Mouse (Mus musculus) ES-E14 (cell line): ENCODE data around the gene Smyd3. TPM values are rescaled to one million over a fixed set of nuclear protein-coding genes. Genes with fewer than 3 reads are reported as not detected.
A peak's percentile ranks its signal among the peaks of the same experiment; 100 is the strongest.

ENCODE experiments used
- DNase-seq: peaks from one replicate; pipeline ENCODE4 v3.0.0-alpha.2; 2013; ENCODE audit warnings: low read depth, low spot score
- H3K27ac ChIP-seq: 2 replicates; pipeline ENCODE4 v1.5.1; 2012; ENCODE audit warnings: low read depth, mild to moderate bottlenecking, low read length, moderate library complexity, mixed read lengths; ENCODE audit not compliant: poor library complexity, insufficient read depth, severe bottlenecking
- H3K36me3 ChIP-seq: 2 replicates; pipeline ENCODE4 v1.6.1; 2012; ENCODE audit warnings: mild to moderate bottlenecking, low read length, moderate library complexity, mixed read lengths; ENCODE audit not compliant: control insufficient read depth, poor library complexity, insufficient read depth, severe bottlenecking
- H3K4me1 ChIP-seq, 2 experiments: fragments of 150-350 bp in 1 of 2; sonication (generic) in 1 of 2; 2 replicates each; pipeline ENCODE4 v1.6.1; 2012; ENCODE audit warnings: low read length in 2 of 2, mild to moderate bottlenecking in 1 of 2, mixed read lengths in 1 of 2; ENCODE audit not compliant: control insufficient read depth in 2 of 2, insufficient read depth in 2 of 2, poor library complexity in 1 of 2
- H3K4me3 ChIP-seq, 2 experiments: fragments of 150-350 bp in 1 of 2; sonication (generic) in 1 of 2; 2 replicates each; pipeline ENCODE4 v1.5.1; 2012; ENCODE audit warnings: low read length in 2 of 2, low read depth in 1 of 2, mild to moderate bottlenecking in 1 of 2, mixed read lengths in 1 of 2; ENCODE audit not compliant: insufficient read depth in 1 of 2, poor library complexity in 1 of 2, severe bottlenecking in 1 of 2
- H3K9ac ChIP-seq: 2 replicates; pipeline ENCODE4 v1.6.1; 2012; ENCODE audit warnings: low read depth, mild to moderate bottlenecking, low read length, mixed read lengths; ENCODE audit not compliant: poor library complexity, insufficient read depth, severe bottlenecking
- H3K9me3 ChIP-seq: fragments of 150-350 bp; sonication (generic); 2 replicates; pipeline ENCODE4 v1.6.1; 2012; ENCODE audit warnings: low read depth, mild to moderate bottlenecking, low read length; ENCODE audit not compliant: control insufficient read depth, insufficient read depth
- CHD2 ChIP-seq: IDR thresholded peaks from 2 replicates; pipeline ENCODE4 v1.6.1; 2014; ENCODE audit warnings: mild to moderate bottlenecking, low read depth, low read length, inconsistent platforms
- HCFC1 ChIP-seq: IDR thresholded peaks from 2 replicates; pipeline ENCODE4 v1.6.1; 2012; ENCODE audit warnings: low read length, inconsistent platforms, borderline replicate concordance; ENCODE audit not compliant: insufficient read depth
- MAFK ChIP-seq: IDR thresholded peaks from 2 replicates; pipeline ENCODE4 v1.6.1; 2014; ENCODE audit warnings: mild to moderate bottlenecking, low read depth, low read length, inconsistent platforms; ENCODE audit not compliant: insufficient read depth
- ZC3H11A ChIP-seq: IDR thresholded peaks from 2 replicates; pipeline ENCODE4 v1.6.1; 2012; ENCODE audit warnings: low read depth, mild to moderate bottlenecking, inconsistent platforms, low read length, borderline replicate concordance
- ZNF384 ChIP-seq: IDR thresholded peaks from 2 replicates; pipeline ENCODE4 v1.6.1; 2012; ENCODE audit warnings: low read depth, low read length, inconsistent platforms
- in situ Hi-C, 2 experiments: fragments of 600-800 bp; cut with MboI; formaldehyde crosslinking; loops; one replicate each; pipeline ENCODE4 v1.15.1; 2025; ENCODE audit warnings: low sequenced_read_pairs in 2 of 2, inconsistent platforms in 1 of 2; ENCODE audit not compliant: unreplicated experiment in 2 of 2
- total RNA-seq: library from RNA; depleted of rRNA; stranded (reverse); fragments of 300-350 nt; gene quantifications from 2 replicates; pipeline ENCODE4 v1.2.3, GENCODE M21; 2012

Smyd3 gene
- total RNA-seq, 1 experiment, result 18.3 TPM

- Histone ChIP-seq H3K9me3 (no peaks in the 10 kb centered on the region), H3K4me3 (no peak overlapping the region), H3K9ac (no peak overlapping the region), H3K27ac (no peak overlapping the region), H3K36me3 (no peaks in the 10 kb centered on the region), H3K4me1 (peaks cover 5 to 17% of the 10 kb centered on the region in 2 experiments; a peak in 3 of 4 replicates)
- no peak for DNase-seq
- TF ChIP-seq ZNF384 (no peak), ZC3H11A (no peak), MAFK (no peak), CHD2 (no peak), HCFC1 (no peak)
- in situ Hi-C loops, result no loop called here
These were observed 238.7 kb downstream of the Smyd3 start for GRCm38 (mm10) chr1:179279116-179279515.

- Histone ChIP-seq H3K9me3 (no peaks in the 10 kb centered on the region), H3K4me3 (no peak overlapping the region), H3K36me3 (no peaks in the 10 kb centered on the region), H3K27ac (peak overlapping the region; percentile 61; the same call in 1 of the 2 replicates), H3K4me1 (peaks cover 5 to 17% of the 10 kb centered on the region in 2 experiments; a peak in 3 of 4 replicates), H3K9ac (no peak overlapping the region)
- DNase-seq, result no peak
- in situ Hi-C loops, result no loop called here
- TF ChIP-seq ZNF384 (no peak), CHD2 (no peak), HCFC1 (no peak), ZC3H11A (no peak), MAFK (no peak)
These were observed 240.5 kb downstream of the Smyd3 start for GRCm38 (mm10) chr1:179277346-179277745.

- no peaks in the 10 kb centered on the region for H3K9me3 ChIP-seq
- no peak overlapping the region for H3K9ac ChIP-seq
- peaks cover 5 to 17% of the 10 kb centered on the region in 2 experiments; a peak in 3 of 4 replicates for H3K4me1 ChIP-seq
- no peak overlapping the region for H3K4me3 ChIP-seq
- H3K36me3 ChIP-seq, result no peaks in the 10 kb centered on the region
- peak overlapping the region; percentile 61; the same call in 1 of the 2 replicates for H3K27ac ChIP-seq
- in situ Hi-C loops, result no loop called here
- TF ChIP-seq HCFC1 (no peak), ZC3H11A (no peak), MAFK (no peak), CHD2 (no peak), ZNF384 (no peak)
- no peak for DNase-seq
These were observed 241.0 kb downstream of the Smyd3 start for GRCm38 (mm10) chr1:179276866-179277265.

DNA sequence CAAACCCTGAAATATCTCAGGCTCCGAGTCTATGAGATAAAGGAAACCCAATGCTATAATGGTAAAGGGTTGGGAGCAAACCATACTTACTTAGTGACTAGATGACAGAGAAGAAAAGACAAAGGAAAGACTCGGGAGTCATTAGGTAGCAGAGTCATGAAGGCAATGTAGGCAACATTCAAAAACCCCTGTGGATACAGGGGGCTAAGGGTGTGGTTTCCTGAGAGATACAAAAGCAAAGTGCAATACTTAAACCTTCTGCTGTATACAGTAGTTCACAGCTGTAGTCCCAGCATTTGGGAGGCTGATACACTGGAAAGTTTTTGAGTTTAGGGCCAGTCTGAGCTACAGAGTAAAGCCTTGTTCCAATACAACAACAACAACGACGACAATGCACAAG, 244.9 kb downstream of the Smyd3 start:
- Histone ChIP-seq H3K9ac (no peak overlapping the region), H3K9me3 (peaks cover 7% of the 10 kb centered on the region; the same call in 1 of the 2 replicates), H3K4me3 (no peak overlapping the region), H3K4me1 (peaks cover 3 to 12% of the 10 kb centered on the region in 2 experiments; a peak in 3 of 4 replicates), H3K36me3 (peaks cover 8% of the 10 kb centered on the region; the same call in 1 of the 2 replicates), H3K27ac (no peak overlapping the region)
- TF ChIP-seq HCFC1 (no peak), ZNF384 (no peak), ZC3H11A (no peak), MAFK (no peak), CHD2 (no peak)
- no peak for DNase-seq
- in situ Hi-C loops, result no loop called here

DNA sequence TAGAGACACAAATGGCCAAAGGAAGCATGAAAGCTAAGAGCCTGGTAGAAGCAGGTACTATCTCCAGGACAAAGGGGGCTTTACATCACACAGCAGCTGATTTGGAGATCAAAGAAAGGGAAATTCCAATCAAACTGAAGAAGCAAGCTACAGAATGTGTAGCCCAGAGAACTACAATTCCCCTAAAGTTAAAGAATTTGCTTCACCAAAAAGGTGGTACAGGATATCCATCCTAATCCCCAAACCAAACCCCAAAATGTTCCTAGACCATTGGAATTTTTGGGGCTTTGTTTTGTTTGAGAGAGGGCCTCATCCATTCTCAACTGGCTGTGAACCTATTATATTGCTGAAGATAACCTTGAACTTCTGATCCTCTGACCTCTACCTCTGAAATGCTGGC, 245.5 kb downstream of the Smyd3 start:
- no peak overlapping the region for H3K4me3 ChIP-seq
- peaks cover 8% of the 10 kb centered on the region; the same call in 1 of the 2 replicates for H3K36me3 ChIP-seq
- in situ Hi-C loops, result no loop called here
- H3K9ac ChIP-seq, result no peak overlapping the region
- peaks cover 0 to 10% of the 10 kb centered on the region in 2 experiments; a peak in 2 of 4 replicates for H3K4me1 ChIP-seq
- no peak overlapping the region for H3K27ac ChIP-seq
- TF ChIP-seq ZNF384 (no peak), ZC3H11A (no peak), CHD2 (no peak), MAFK (no peak), HCFC1 (no peak)
- no peak for DNase-seq
- H3K9me3 ChIP-seq, result peaks cover 10% of the 10 kb centered on the region
